Mouse (Mus musculus) limb, embryonic 10.5 days (tissue): ENCODE measurements at regions not wholly inside any gene's neighbourhood (a gene's known extent, or its start where the extent isn't known, plus 50 kb on each side); places are given as distances from the start of the nearest gene placed in this dataset.
"Not testable (repeated sequence)": the region's sequence is repeated elsewhere in the genome, so short reads cannot be mapped to it uniquely, and the experiment has no call there.

Experiments
- DNase-seq: peaks from one replicate; pipeline ENCODE4 v3.0.0-alpha.2; 2017; ENCODE audit warnings: low spot score
- H3K27ac ChIP-seq: fragments of 300-500 bp; sonication (generic); 2 replicates; pipeline ENCODE4 v1.5.1; 2016; ENCODE audit warnings: mild to moderate bottlenecking
- H3K27me3 ChIP-seq: fragments of 300-500 bp; sonication (generic); 2 replicates; pipeline ENCODE4 v1.6.1; 2016; ENCODE audit warnings: low read depth, mild to moderate bottlenecking; ENCODE audit not compliant: poor library complexity, severe bottlenecking
- H3K36me3 ChIP-seq: fragments of 300-500 bp; sonication (generic); 2 replicates; pipeline ENCODE4 v1.6.1; 2016; ENCODE audit warnings: mild to moderate bottlenecking, moderate library complexity
- H3K4me1 ChIP-seq: fragments of 300-500 bp; sonication (generic); 2 replicates; pipeline ENCODE4 v1.6.1; 2016
- H3K4me3 ChIP-seq: fragments of 300-500 bp; sonication (generic); 2 replicates; pipeline ENCODE4 v1.5.1; 2016; ENCODE audit warnings: mild to moderate bottlenecking, moderate library complexity
- H3K9me3 ChIP-seq: fragments of 300-500 bp; sonication (generic); replicated peaks from 2 replicates; pipeline ENCODE4 v1.6.1; 2016; ENCODE audit warnings: mild to moderate bottlenecking
- WGBS: fragments of 180-500 bp; shearing (Covaris S2); methylation state at CpG from one replicate; pipeline ENCODE4 v1.1.7; 2016; 5-methylcytosine and 5-hydroxymethylcytosine counted together

- 91% methylated on average over 15 of the region's 15 CpGs for WGBS
- DNase-seq, H3K4me3 ChIP-seq, H3K27ac ChIP-seq, H3K27me3 ChIP-seq, H3K9me3 ChIP-seq, H3K4me1 ChIP-seq, H3K36me3 ChIP-seq: not testable (repeated sequence)
Observed at GRCm38 (mm10) chr15:53984006-53984405, 99.3 kb downstream of the Gm7489 start.

- Histone ChIP-seq H3K4me3 (no peak overlapping the region), H3K36me3 (no peaks in the 10 kb centered on the region), H3K4me1 (no peaks in the 10 kb centered on the region), H3K27ac (no peak overlapping the region), H3K27me3 (no peaks in the 10 kb centered on the region), H3K9me3 (no peaks in the 10 kb centered on the region)
- no peak for DNase-seq
- WGBS: 84% methylated on average over 2 of the region's 2 CpGs
Observed at GRCm38 (mm10) chr15:53989888-53990287, 105.2 kb downstream of the Gm7489 start.

- Histone ChIP-seq H3K9me3 (no peaks in the 10 kb centered on the region), H3K27ac (no peak overlapping the region), H3K4me1 (no peaks in the 10 kb centered on the region), H3K27me3 (no peaks in the 10 kb centered on the region), H3K36me3 (no peaks in the 10 kb centered on the region), H3K4me3 (no peak overlapping the region)
- 82% methylated on average over 2 of the region's 2 CpGs for WGBS
- DNase-seq: no peak
Observed at GRCm38 (mm10) chr15:53995199-53995868, 110.6 kb downstream of the Gm7489 start.

GRCm38 (mm10) chr15:53998600-53999290 is 114.0 kb downstream of the Gm7489 start:
- Histone ChIP-seq H3K4me1 (peaks cover 11% of the 10 kb centered on the region), H3K36me3 (no peaks in the 10 kb centered on the region), H3K27ac (no peak overlapping the region), H3K9me3 (no peaks in the 10 kb centered on the region), H3K4me3 (no peak overlapping the region), H3K27me3 (no peaks in the 10 kb centered on the region)
- DNase-seq: no peak
- WGBS: 93% methylated on average over 6 of the region's 6 CpGs

- Histone ChIP-seq H3K27ac (no peak overlapping the region), H3K9me3 (no peaks in the 10 kb centered on the region), H3K27me3 (no peaks in the 10 kb centered on the region), H3K4me1 (no peaks in the 10 kb centered on the region), H3K36me3 (no peaks in the 10 kb centered on the region), H3K4me3 (no peak overlapping the region)
- WGBS: 89% methylated on average over 5 of the region's 5 CpGs
- DNase-seq: no peak
Observed at GRCm38 (mm10) chr15:54033756-54034155, 149.1 kb downstream of the Gm7489 start.

GRCm38 (mm10) chr15:54050711-54051110 is 166.0 kb downstream of the Gm7489 start:
- H3K4me1 ChIP-seq: peaks cover 5% of the 10 kb centered on the region
- no peak overlapping the region for H3K4me3 ChIP-seq
- no peaks in the 10 kb centered on the region for H3K9me3 ChIP-seq
- WGBS: 88% methylated on average over 2 of the region's 2 CpGs
- no peak overlapping the region for H3K27ac ChIP-seq
- no peaks in the 10 kb centered on the region for H3K27me3 ChIP-seq
- no peaks in the 10 kb centered on the region for H3K36me3 ChIP-seq
- DNase-seq: no peak

- peak; percentile 83 for DNase-seq
- Histone ChIP-seq H3K9me3 (no peaks in the 10 kb centered on the region), H3K36me3 (no peaks in the 10 kb centered on the region), H3K27me3 (no peaks in the 10 kb centered on the region), H3K4me1 (no peaks in the 10 kb centered on the region), H3K4me3 (no peak overlapping the region), H3K27ac (no peak overlapping the region)
- 45% methylated on average over 9 of the region's 9 CpGs for WGBS
Observed at GRCm38 (mm10) chr15:54070005-54070634, 185.4 kb downstream of the Gm7489 start.

- H3K4me3 ChIP-seq: no peak overlapping the region
- no peaks in the 10 kb centered on the region for H3K9me3 ChIP-seq
- H3K27ac ChIP-seq: no peak overlapping the region
- H3K36me3 ChIP-seq: no peaks in the 10 kb centered on the region
- H3K4me1 ChIP-seq: no peaks in the 10 kb centered on the region
- no peaks in the 10 kb centered on the region for H3K27me3 ChIP-seq
- WGBS: 86% methylated on average over 8 of the region's 8 CpGs
- DNase-seq: no peak
Observed at GRCm38 (mm10) chr15:54071732-54072131, 187.0 kb downstream of the Gm7489 start.

GRCm38 (mm10) chr15:54091301-54091700 is 206.6 kb downstream of the Gm7489 start:
- no peak for DNase-seq
- Histone ChIP-seq H3K9me3 (no peaks in the 10 kb centered on the region), H3K27ac (no peak overlapping the region), H3K36me3 (no peaks in the 10 kb centered on the region), H3K27me3 (no peaks in the 10 kb centered on the region), H3K4me1 (no peaks in the 10 kb centered on the region), H3K4me3 (no peak overlapping the region)
- 100% methylated on average over 1 of the region's 1 CpGs for WGBS

GRCm38 (mm10) chr15:54092386-54092785 is 207.7 kb downstream of the Gm7489 start:
- H3K9me3 ChIP-seq: no peaks in the 10 kb centered on the region
- WGBS: 90% methylated on average over 3 of the region's 3 CpGs
- H3K27me3 ChIP-seq: no peaks in the 10 kb centered on the region
- no peak overlapping the region for H3K4me3 ChIP-seq
- no peak overlapping the region for H3K27ac ChIP-seq
- DNase-seq: no peak
- no peaks in the 10 kb centered on the region for H3K4me1 ChIP-seq
- H3K36me3 ChIP-seq: no peaks in the 10 kb centered on the region

- H3K4me1 ChIP-seq: no peaks in the 10 kb centered on the region
- no peaks in the 10 kb centered on the region for H3K27me3 ChIP-seq
Observed at GRCm38 (mm10) chr15:54097498-54097897, 212.8 kb downstream of the Gm7489 start.

GRCm38 (mm10) chr15:54112406-54112805 is 227.7 kb downstream of the Gm7489 start:
- H3K4me3 ChIP-seq: no peak overlapping the region
- H3K36me3 ChIP-seq: no peaks in the 10 kb centered on the region
- no peaks in the 10 kb centered on the region for H3K4me1 ChIP-seq
- WGBS: 67% methylated on average over 2 of the region's 2 CpGs
- DNase-seq: no peak
- no peaks in the 10 kb centered on the region for H3K27me3 ChIP-seq
- H3K9me3 ChIP-seq: no peaks in the 10 kb centered on the region
- no peak overlapping the region for H3K27ac ChIP-seq

More at GRCm38 (mm10) chr15:54097498-54097897, 212.8 kb downstream of the Gm7489 start:
- Histone ChIP-seq H3K4me3 (no peak overlapping the region), H3K27ac (no peak overlapping the region), H3K9me3 (no peaks in the 10 kb centered on the region), H3K36me3 (no peaks in the 10 kb centered on the region)
- WGBS: 62% methylated on average over 2 of the region's 2 CpGs
- no peak for DNase-seq

GRCm38 (mm10) chr15:54114096-54114512 is 229.4 kb downstream of the Gm7489 start:
- no peaks in the 10 kb centered on the region for H3K36me3 ChIP-seq
- WGBS: 81% methylated on average over 5 of the region's 5 CpGs

More at GRCm38 (mm10) chr15:54114096-54114512, 229.4 kb downstream of the Gm7489 start:
- H3K9me3 ChIP-seq: no peaks in the 10 kb centered on the region
- no peak for DNase-seq
- no peaks in the 10 kb centered on the region for H3K27me3 ChIP-seq
- H3K27ac ChIP-seq: no peak overlapping the region
- H3K4me3 ChIP-seq: no peak overlapping the region
- H3K4me1 ChIP-seq: no peaks in the 10 kb centered on the region
